Mouse (Mus musculus) liver, postnatal 0 days (tissue): ENCODE data around the gene Utrn. TPM values are rescaled to one million over a fixed set of nuclear protein-coding genes. Genes with fewer than 3 reads are reported as not detected.

Experiments
- ATAC-seq: fragments of 200-750 bp; cut with Nextera tagmentation; 2 replicates; pipeline ENCODE4 v1.8.0; 2017; ENCODE audit warnings: mild to moderate bottlenecking, moderate library complexity
- DNase-seq: peaks from one replicate; pipeline ENCODE4 v3.0.0-alpha.2; 2016
- H3K27ac ChIP-seq: fragments of 300-500 bp; sonication (generic); 2 replicates; pipeline ENCODE4 v1.5.1; 2014; ENCODE audit warnings: antibody characterized with exemption, moderate library complexity, mild to moderate bottlenecking, low read depth
- H3K27me3 ChIP-seq: fragments of 300-500 bp; sonication (generic); 2 replicates; pipeline ENCODE4 v1.6.1; 2014; ENCODE audit warnings: low read length, control low read depth, mixed read lengths; ENCODE audit not compliant: insufficient read depth
- H3K36me3 ChIP-seq: fragments of 300-500 bp; sonication (generic); replicated peaks from 2 replicates; pipeline ENCODE4 v1.6.1; 2014; ENCODE audit warnings: mild to moderate bottlenecking, control low read depth, low read length, moderate library complexity, mixed read lengths; ENCODE audit not compliant: insufficient read depth
- H3K4me1 ChIP-seq: fragments of 300-500 bp; sonication (generic); 2 replicates; pipeline ENCODE4 v1.6.1; 2014; ENCODE audit warnings: antibody characterized with exemption, mild to moderate bottlenecking, control low read depth; ENCODE audit not compliant: insufficient read depth
- H3K4me2 ChIP-seq: fragments of 300-500 bp; sonication (generic); 2 replicates; pipeline ENCODE4 v1.6.1; 2014; ENCODE audit warnings: low read depth, mild to moderate bottlenecking, low read length, moderate library complexity, mixed read lengths
- H3K4me3 ChIP-seq: fragments of 300-500 bp; sonication (generic); 2 replicates; pipeline ENCODE4 v1.5.1; 2014; ENCODE audit warnings: low read depth, low read length
- H3K9ac ChIP-seq: fragments of 300-500 bp; sonication (generic); replicated peaks from 2 replicates; pipeline ENCODE4 v1.6.1; 2014; ENCODE audit warnings: mild to moderate bottlenecking, moderate library complexity
- H3K9me3 ChIP-seq: fragments of 300-500 bp; sonication (generic); 2 replicates; pipeline ENCODE4 v1.6.1; 2016; ENCODE audit warnings: mild to moderate bottlenecking, control low read depth, low read length, mixed read lengths
- CTCF ChIP-seq: sonication (generic); IDR thresholded peaks from 2 replicates; pipeline ENCODE4 v1.5.1; 2016; ENCODE audit warnings: antibody characterized with exemption, low read depth
- EP300 ChIP-seq: IDR thresholded peaks from 2 replicates; pipeline ENCODE4 v1.6.1; 2016; ENCODE audit warnings: antibody characterized with exemption, low read depth, mild to moderate bottlenecking
- WGBS: fragments of 180-500 bp; shearing (Covaris S2); extraction: QIAGEN DNeasy Blood & Tissue Kit; methylation state at CpG from one replicate; pipeline ENCODE4 v1.1.7; 2014; ENCODE audit not compliant: insufficient replicate concordance; 5-methylcytosine and 5-hydroxymethylcytosine counted together
- polyA plus RNA-seq: library from polyadenylated mRNA; unstranded; fragments of >200 nt; fragmentation: Nextera tagmentation; extraction: Ambion mirVana; gene quantifications from 2 replicates; pipeline ENCODE4 v1.2.1, GENCODE M21; 2015

Utrn gene
- polyA plus RNA-seq, 1 experiment from 2014 or later = 9.7 TPM

DNA sequence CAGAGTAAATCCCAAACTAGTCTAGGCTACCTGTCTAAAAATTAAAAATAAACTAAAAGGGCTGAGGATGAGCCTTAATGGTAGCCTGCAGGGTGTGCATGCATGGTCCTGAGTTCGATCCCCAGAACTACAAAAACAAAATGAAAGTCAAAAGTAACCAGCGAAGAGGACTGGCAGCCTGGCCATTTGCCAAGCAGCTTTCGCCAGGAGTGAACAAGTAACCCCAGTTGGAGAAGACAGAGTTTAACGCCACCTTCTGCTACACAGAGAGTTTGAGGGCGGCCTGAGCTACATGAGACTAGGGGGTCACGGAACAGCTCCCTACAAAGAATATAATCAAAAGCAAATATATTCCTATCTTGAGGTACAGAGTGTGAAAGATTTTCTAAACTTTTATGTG, 4.0 kb downstream of the Utrn start:
- peaks cover 14% of the 10 kb centered on the region for H3K4me1 ChIP-seq
- no peaks in the 10 kb centered on the region for H3K27me3 ChIP-seq
- TF ChIP-seq CTCF = no peak
- DNase-seq (no peak), ATAC-seq (no peak)
- H3K36me3 ChIP-seq = 0 out of 2 replicates have a peak, but pooled peaks cover 6% of the 10 kb centered on the region
- H3K27ac ChIP-seq = no peak overlapping the region
- no peak overlapping the region for H3K4me3 ChIP-seq
- 76% methylated on average over 6 of the region's 6 CpGs for WGBS
- no peaks in the 10 kb centered on the region for H3K9me3 ChIP-seq
- no peak overlapping the region for H3K4me2 ChIP-seq
- H3K9ac ChIP-seq = no peak overlapping the region

DNA sequence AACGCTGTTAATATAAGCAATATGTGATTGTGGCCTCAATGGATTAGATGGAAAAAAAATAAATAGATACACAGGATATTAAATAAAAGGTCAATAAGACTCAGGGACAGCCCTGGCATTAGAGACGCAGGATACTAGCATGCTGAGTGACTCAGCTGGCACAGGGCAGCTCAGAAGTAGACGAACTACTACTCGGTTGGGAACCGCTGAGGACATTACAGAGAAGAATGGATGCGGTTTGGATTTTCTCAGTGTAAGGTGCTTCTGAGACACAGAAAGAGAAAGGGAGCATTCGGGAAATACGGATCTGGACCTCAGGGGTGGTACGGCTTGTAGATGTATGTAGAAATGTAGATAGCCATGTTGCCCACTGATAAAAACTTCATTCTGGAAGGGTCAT, 5.6 kb downstream of the Utrn start:
- no peak for DNase-seq
- WGBS = 80% methylated on average over 9 of the region's 9 CpGs
- Histone ChIP-seq H3K36me3 (0 out of 2 replicates have a peak, but pooled peaks cover 9% of the 10 kb centered on the region), H3K9me3 (no peaks in the 10 kb centered on the region), H3K4me2 (no peak overlapping the region), H3K4me3 (no peak overlapping the region), H3K27me3 (no peaks in the 10 kb centered on the region), H3K4me1 (peaks cover 14% of the 10 kb centered on the region), H3K27ac (no peak overlapping the region), H3K9ac (no peak overlapping the region)
- ATAC-seq = no peak
- TF ChIP-seq CTCF (no peak), EP300 (no peak)

DNA sequence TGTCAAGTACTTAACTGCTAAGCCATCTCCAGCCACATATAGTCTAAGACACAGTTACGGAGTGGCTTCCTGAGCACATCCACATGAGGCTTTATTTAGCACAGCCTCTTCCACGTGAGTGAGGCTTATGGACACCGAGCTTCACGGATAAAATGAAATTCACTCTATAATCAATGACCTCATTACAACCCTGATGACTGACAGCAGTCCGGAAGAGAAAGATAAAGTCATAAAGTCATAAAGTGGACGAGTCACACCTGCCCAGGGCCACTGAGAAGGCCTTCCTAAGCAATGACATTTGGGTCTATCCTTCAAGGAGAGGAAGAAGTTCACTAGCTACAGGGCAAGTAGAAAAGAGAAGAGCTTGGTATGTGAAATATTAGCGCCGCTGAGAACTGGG, 7.1 kb downstream of the Utrn start:
- whole genome bisulfite sequencing = 77% methylated on average over 8 of the region's 8 CpGs
- no peak overlapping the region for H3K4me3 ChIP-seq

DNA sequence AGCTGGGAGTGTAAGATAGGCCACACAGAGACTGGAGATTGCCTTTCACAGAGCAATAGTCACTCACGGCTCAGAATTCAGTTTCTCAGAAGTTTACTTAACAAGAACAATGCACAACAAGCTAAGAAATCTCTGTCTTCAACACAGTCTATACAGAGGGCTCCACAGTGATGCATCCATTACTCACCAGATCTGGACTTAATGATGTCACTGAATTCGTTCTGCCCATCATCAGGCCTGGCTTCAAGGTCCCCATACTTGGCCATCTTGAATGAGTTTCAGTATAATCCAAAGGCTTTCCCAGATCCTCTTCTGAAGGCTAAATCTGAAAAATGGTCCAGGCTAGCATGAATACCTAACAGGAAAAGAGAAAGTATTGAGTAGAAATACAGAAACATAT, 7.8 kb downstream of the Utrn start:
- 0 out of 2 replicates have a peak, but pooled peaks cover 9% of the 10 kb centered on the region for H3K36me3 ChIP-seq
- H3K27me3 ChIP-seq = no peaks in the 10 kb centered on the region
- DNase-seq (no peak), ATAC-seq (no peak)
- WGBS = 66% methylated on average over 2 of the region's 2 CpGs
- no peak overlapping the region for H3K4me3 ChIP-seq
- TF ChIP-seq CTCF = no peak
- no peak for TF ChIP-seq EP300
- no peak overlapping the region for H3K9ac ChIP-seq
- no peaks in the 10 kb centered on the region; the same call in 1 of the 2 replicates for H3K4me1 ChIP-seq
- H3K9me3 ChIP-seq = no peaks in the 10 kb centered on the region
- no peak overlapping the region for H3K4me2 ChIP-seq
- no peak overlapping the region for H3K27ac ChIP-seq

More for the DNA sequence above, 7.1 kb downstream of the Utrn start:
- H3K36me3 ChIP-seq = 0 out of 2 replicates have a peak, but pooled peaks cover 9% of the 10 kb centered on the region
- ATAC-seq (no peak), DNase-seq (no peak)
- no peaks in the 10 kb centered on the region for H3K9me3 ChIP-seq
- H3K27me3 ChIP-seq = no peaks in the 10 kb centered on the region
- no peak overlapping the region for H3K27ac ChIP-seq
- H3K4me2 ChIP-seq = no peak overlapping the region
- H3K9ac ChIP-seq = no peak overlapping the region
- peaks cover 7% of the 10 kb centered on the region for H3K4me1 ChIP-seq
- no peak for TF ChIP-seq EP300
- no peak for TF ChIP-seq CTCF

DNA sequence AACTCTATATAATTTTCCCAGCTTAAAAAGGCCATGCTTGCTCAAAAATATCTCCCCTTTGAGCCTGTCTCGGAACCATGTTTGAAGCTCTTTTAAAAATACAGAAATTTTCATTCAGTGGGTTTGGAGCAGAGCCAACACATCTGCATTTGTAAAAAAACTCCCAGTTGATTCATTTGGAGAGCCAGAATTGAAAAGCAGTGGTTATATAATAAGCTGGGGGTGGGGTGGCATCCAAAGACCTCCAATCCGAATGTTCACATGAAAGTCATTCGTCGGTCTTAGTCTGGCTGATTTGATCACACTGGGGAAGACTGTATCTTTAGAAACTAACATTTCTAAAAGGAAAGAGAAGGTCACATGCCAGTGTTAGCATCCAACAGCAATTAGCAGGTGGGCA, 8.4 kb downstream of the Utrn start:
- H3K4me2 ChIP-seq = no peak overlapping the region
- H3K4me1 ChIP-seq = no peaks in the 10 kb centered on the region; the same call in 1 of the 2 replicates
- no peak for DNase-seq
- ATAC-seq = no peak
- no peak for TF ChIP-seq CTCF
- TF ChIP-seq EP300 = no peak
- H3K9ac ChIP-seq = no peak overlapping the region
- 0 out of 2 replicates have a peak, but pooled peaks cover 9% of the 10 kb centered on the region for H3K36me3 ChIP-seq
- 71% methylated on average over 4 of the region's 4 CpGs for WGBS
- H3K27ac ChIP-seq = no peak overlapping the region
- H3K9me3 ChIP-seq = no peaks in the 10 kb centered on the region
- H3K4me3 ChIP-seq = no peak overlapping the region
- no peaks in the 10 kb centered on the region for H3K27me3 ChIP-seq

DNA sequence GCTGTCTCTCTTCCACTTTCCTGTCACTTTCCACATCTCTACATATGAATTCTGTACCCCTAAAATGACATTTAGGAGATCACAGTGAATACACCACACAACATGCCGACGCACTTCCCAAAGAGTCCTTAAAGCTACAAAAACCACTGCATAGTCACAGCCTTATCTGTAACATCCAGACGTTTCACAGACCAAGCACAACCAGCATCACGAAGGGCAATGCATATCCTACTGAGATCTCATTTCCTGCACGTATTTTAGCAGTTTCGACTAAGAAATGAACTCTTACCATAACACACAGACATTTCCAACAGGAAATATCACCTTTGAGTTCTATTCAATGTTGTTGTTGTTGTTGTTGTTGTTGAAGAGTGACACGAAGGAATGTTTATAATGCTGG, 8.8 kb downstream of the Utrn start:
- no peak for DNase-seq
- 41% methylated on average over 7 of the region's 7 CpGs for WGBS

DNA sequence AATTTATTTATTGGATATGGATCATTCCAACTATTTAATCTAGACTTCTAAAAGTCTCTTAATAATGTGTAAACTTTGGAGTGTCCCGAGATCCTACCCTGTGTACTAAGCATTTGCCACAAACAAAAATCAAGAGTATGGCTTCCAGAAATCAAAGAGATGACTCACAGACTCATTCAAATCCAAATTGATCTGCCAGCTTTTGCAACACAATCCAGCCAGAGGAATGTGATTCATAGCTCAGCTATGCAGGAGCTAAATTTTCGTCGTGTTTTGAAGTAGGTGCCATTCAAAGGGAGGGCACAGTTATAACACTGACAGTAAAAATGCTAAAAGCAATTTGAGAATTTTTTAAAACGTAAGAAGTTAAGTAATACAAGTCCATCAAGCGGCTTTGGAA, 11.1 kb downstream of the Utrn start:
- no peak overlapping the region for H3K4me3 ChIP-seq
- no peaks in the 10 kb centered on the region for H3K27me3 ChIP-seq
- 70% methylated on average over 5 of the region's 5 CpGs for WGBS
- no peak overlapping the region for H3K4me2 ChIP-seq
- DNase-seq (no peak), ATAC-seq (no peak)
- no peak overlapping the region for H3K9ac ChIP-seq
- H3K4me1 ChIP-seq = peaks cover 11% of the 10 kb centered on the region; the same call in 1 of the 2 replicates
- no peak for TF ChIP-seq EP300
- TF ChIP-seq CTCF = no peak
- H3K27ac ChIP-seq = no peak overlapping the region
- 0 out of 2 replicates have a peak, but pooled peaks cover 9% of the 10 kb centered on the region for H3K36me3 ChIP-seq
- H3K9me3 ChIP-seq = no peaks in the 10 kb centered on the region

More for the DNA sequence above, 8.8 kb downstream of the Utrn start:
- Histone ChIP-seq H3K9ac (no peak overlapping the region), H3K27me3 (no peaks in the 10 kb centered on the region), H3K4me2 (no peak overlapping the region), H3K4me3 (no peak overlapping the region), H3K9me3 (no peaks in the 10 kb centered on the region), H3K27ac (no peak overlapping the region), H3K36me3 (0 out of 2 replicates have a peak, but pooled peaks cover 9% of the 10 kb centered on the region), H3K4me1 (no peaks in the 10 kb centered on the region; the same call in 1 of the 2 replicates)
- peak; percentile 35; the same call in 1 of the 2 replicates for ATAC-seq
- no peak for TF ChIP-seq CTCF
- TF ChIP-seq EP300 = 0 out of 2 replicates have a peak, but pooled peaks have one; percentile 24
